Mouse (Mus musculus) MEL (cell line): ENCODE results near the gene Gpn2. TPM values are rescaled to one million over a fixed set of nuclear protein-coding genes. Genes with fewer than 3 reads are reported as not detected.

Source experiments
- DNase-seq: peaks from one replicate; pipeline ENCODE4 v3.0.0; 2011; ENCODE audit warnings: low read depth, low spot score
- H3K27ac ChIP-seq: 2 replicates; pipeline ENCODE4 v1.5.1; 2012; ENCODE audit warnings: low read depth, mild to moderate bottlenecking, control low read depth, low read length, moderate library complexity; ENCODE audit not compliant: control insufficient read depth
- H3K27me3 ChIP-seq, 2 experiments: fragments of 150-350 bp in 1 of 2; sonication (generic) in 1 of 2; 2 replicates each; pipeline ENCODE4 v1.6.1; 2012; ENCODE audit warnings: low read length in 2 of 2, mild to moderate bottlenecking in 2 of 2, improper control_type of control experiment in 1 of 2, moderate library complexity in 1 of 2; ENCODE audit not compliant: insufficient read depth in 2 of 2, control insufficient read depth in 1 of 2
- H3K36me3 ChIP-seq, 2 experiments: 2 replicates each; pipeline ENCODE4 v1.6.1; 2012 to 2014; ENCODE audit warnings: low read length in 2 of 2, improper control_type of control experiment in 1 of 2, inconsistent platforms in 1 of 2, mild to moderate bottlenecking in 1 of 2; ENCODE audit not compliant: insufficient read depth in 2 of 2, control insufficient read depth in 1 of 2
- H3K4me1 ChIP-seq, 2 experiments: fragments of 150-350 bp in 1 of 2; sonication (generic) in 1 of 2; 2 replicates each; pipeline ENCODE4 v1.6.1; 2012; ENCODE audit warnings: low read length in 2 of 2, improper control_type of control experiment in 1 of 2, mild to moderate bottlenecking in 1 of 2; ENCODE audit not compliant: insufficient read depth in 2 of 2, control insufficient read depth in 1 of 2
- H3K4me3 ChIP-seq, 2 experiments: fragments of 150-350 bp in 1 of 2; sonication (generic) in 1 of 2; 2 replicates each; pipeline ENCODE4 v1.5.1; 2012; ENCODE audit warnings: low read depth in 2 of 2, low read length in 2 of 2, mild to moderate bottlenecking in 2 of 2, moderate library complexity in 2 of 2, control low read depth in 1 of 2, improper control_type of control experiment in 1 of 2; ENCODE audit not compliant: control insufficient read depth in 1 of 2, insufficient read depth in 1 of 2
- H3K79me2 ChIP-seq: 2 replicates; pipeline ENCODE4 v1.6.1; 2012; ENCODE audit warnings: mild to moderate bottlenecking, low read length, moderate library complexity; ENCODE audit not compliant: control insufficient read depth, poor library complexity, insufficient read depth
- H3K9ac ChIP-seq: 2 replicates; pipeline ENCODE4 v1.6.1; 2012; ENCODE audit warnings: low read depth, mild to moderate bottlenecking, control low read depth, low read length, moderate library complexity; ENCODE audit not compliant: control insufficient read depth, poor library complexity, severe bottlenecking
- H3K9me3 ChIP-seq: fragments of 150-350 bp; sonication (generic); replicated peaks from 2 replicates; pipeline ENCODE4 v1.6.1; 2012; ENCODE audit warnings: mild to moderate bottlenecking, low read length, improper control_type of control experiment, moderate library complexity; ENCODE audit not compliant: insufficient read depth
- BHLHE40 ChIP-seq: IDR thresholded peaks from 2 replicates; pipeline ENCODE4 v1.6.1; 2012; ENCODE audit warnings: low read depth, mild to moderate bottlenecking, inconsistent platforms, low read length, improper control_type of control experiment, borderline replicate concordance
- ELF1 ChIP-seq: IDR thresholded peaks from 2 replicates; pipeline ENCODE4 v1.6.1; 2014; ENCODE audit warnings: low read depth, mild to moderate bottlenecking, inconsistent platforms, low read length, improper control_type of control experiment, moderate library complexity
- KAT2A ChIP-seq: conservative IDR thresholded peaks from 2 replicates; pipeline ENCODE4 v1.6.1; 2012; ENCODE audit warnings: low read depth, low read length, improper control_type of control experiment, inconsistent platforms
- MAX ChIP-seq: IDR thresholded peaks from 2 replicates; pipeline ENCODE4 v1.6.1; 2011; ENCODE audit warnings: low read length, improper control_type of control experiment
- MAZ ChIP-seq: IDR thresholded peaks from 2 replicates; pipeline ENCODE4 v1.6.1; 2012; ENCODE audit warnings: low read depth, mild to moderate bottlenecking, inconsistent platforms, low read length, improper control_type of control experiment
- MXI1 ChIP-seq: IDR thresholded peaks from 2 replicates; pipeline ENCODE4 v1.6.1; 2011; ENCODE audit warnings: mild to moderate bottlenecking, low read depth, low read length, improper control_type of control experiment
- NELFE ChIP-seq: IDR thresholded peaks from 2 replicates; pipeline ENCODE4 v1.6.1; 2011; ENCODE audit warnings: low read depth, low read length, improper control_type of control experiment
- NRF1 ChIP-seq: IDR thresholded peaks from 2 replicates; pipeline ENCODE4 v1.6.1; 2014; ENCODE audit warnings: low read depth, mild to moderate bottlenecking, inconsistent platforms, low read length, improper control_type of control experiment, moderate library complexity; ENCODE audit not compliant: poor library complexity, insufficient read depth, severe bottlenecking
- POLR2AphosphoS2 ChIP-seq: IDR thresholded peaks from 2 replicates; pipeline ENCODE4 v1.6.1; 2011; ENCODE audit warnings: low read length, improper control_type of control experiment
- POLR2AphosphoS5 ChIP-seq: IDR thresholded peaks from 2 replicates; pipeline ENCODE4 v1.6.1; 2012; ENCODE audit warnings: low read depth, borderline replicate concordance, mild to moderate bottlenecking, inconsistent platforms, low read length, moderate library complexity, mixed read lengths
- RCOR1 ChIP-seq: IDR thresholded peaks from 2 replicates; pipeline ENCODE4 v1.6.1; 2012; ENCODE audit warnings: low read depth, mild to moderate bottlenecking, inconsistent platforms, low read length, improper control_type of control experiment
- TBP ChIP-seq: IDR thresholded peaks from 2 replicates; pipeline ENCODE4 v1.8.0; 2011; ENCODE audit warnings: low read depth, low read length, improper control_type of control experiment
- TCF12 ChIP-seq: IDR thresholded peaks from 2 replicates; pipeline ENCODE4 v1.6.1; 2014; ENCODE audit warnings: low read depth, mild to moderate bottlenecking, inconsistent platforms, low read length, improper control_type of control experiment, moderate library complexity
- UBTF ChIP-seq: IDR thresholded peaks from 2 replicates; pipeline ENCODE4 v1.6.1; 2012; ENCODE audit warnings: low read depth, mild to moderate bottlenecking, inconsistent platforms, low read length, improper control_type of control experiment, moderate library complexity, borderline replicate concordance; ENCODE audit not compliant: insufficient read depth
- USF1 ChIP-seq: IDR thresholded peaks from 2 replicates; pipeline ENCODE4 v1.6.1; 2014; ENCODE audit warnings: low read depth, mild to moderate bottlenecking, inconsistent platforms, low read length, improper control_type of control experiment, moderate library complexity
- USF2 ChIP-seq, 2 experiments: IDR thresholded peaks; 2 replicates each; pipeline ENCODE4 v1.6.1; 2011 to 2012; ENCODE audit warnings: improper control_type of control experiment in 2 of 2, low read length in 2 of 2, borderline replicate concordance in 1 of 2, inconsistent platforms in 1 of 2, low read depth in 1 of 2, mild to moderate bottlenecking in 1 of 2; ENCODE audit not compliant: insufficient read depth in 1 of 2
- ZC3H11A ChIP-seq: IDR thresholded peaks from 2 replicates; pipeline ENCODE4 v1.6.1; 2012; ENCODE audit warnings: low read depth, mild to moderate bottlenecking, inconsistent platforms, low read length, improper control_type of control experiment
- ZKSCAN1 ChIP-seq: IDR thresholded peaks from 2 replicates; pipeline ENCODE4 v1.6.1; 2012; ENCODE audit warnings: low read depth, mild to moderate bottlenecking, inconsistent platforms, low read length, improper control_type of control experiment, moderate library complexity
- ZNF384 ChIP-seq: IDR thresholded peaks from 2 replicates; pipeline ENCODE4 v1.6.1; 2012; ENCODE audit warnings: low read depth, mild to moderate bottlenecking, inconsistent platforms, low read length, improper control_type of control experiment
- polyA plus RNA-seq, 2 experiments: library from polyadenylated mRNA; stranded (reverse) in 1 of 2; unstranded in 1 of 2; fragments of >175 nt in 1 of 2; fragments of >200 nt in 1 of 2; gene quantifications; 2 replicates each; pipeline versions ENCODE4 v1.2.1 to v1.2.4; 2012; ENCODE audit warnings: low replicate concordance in 2 of 2, low read depth in 1 of 2; ENCODE audit not compliant: insufficient read length in 2 of 2, insufficient read depth in 1 of 2, missing spikeins in 1 of 2
- total RNA-seq: library from RNA; depleted of rRNA; stranded (reverse); fragments of 300-350 nt; gene quantifications from 2 replicates; pipeline ENCODE4 v1.2.3, GENCODE M21; 2012

Gene Gpn2
- total and polyA plus RNA-seq, 3 experiments, result 28.6 to 43.3 TPM; not detected in 1

DNA sequence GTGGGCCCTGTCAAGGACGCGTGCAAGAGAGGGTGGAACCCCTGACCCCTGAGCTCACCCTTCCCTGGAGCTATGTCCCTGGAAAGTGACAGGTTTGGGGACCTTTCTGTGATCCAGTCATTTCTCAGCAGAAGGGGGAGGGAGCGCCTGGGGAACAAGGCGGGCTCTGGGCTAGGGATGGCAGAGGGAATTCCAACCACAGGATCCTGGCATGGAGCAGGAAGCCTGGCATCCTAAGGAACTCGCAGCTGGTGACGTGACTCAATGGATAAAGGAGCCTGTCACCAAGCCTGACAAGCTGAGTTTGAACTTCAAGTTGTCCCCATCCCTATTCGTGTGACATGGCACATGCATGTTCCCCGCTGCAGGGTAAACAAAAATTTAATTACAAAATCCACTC is 28.9 kb downstream of the Gpn2 start:
- H3K9ac ChIP-seq, result no peak overlapping the region
- no peak overlapping the region for H3K4me3 ChIP-seq
- H3K27me3 ChIP-seq, result no peaks in the 10 kb centered on the region
- H3K4me1 ChIP-seq, result no peaks in the 10 kb centered on the region
- no peaks in the 10 kb centered on the region for H3K9me3 ChIP-seq
- H3K27ac ChIP-seq, result no peak overlapping the region
- no peaks in the 10 kb centered on the region for H3K79me2 ChIP-seq
- TF ChIP-seq MXI1, result no peak
- TF ChIP-seq BHLHE40, result no peak
- TF ChIP-seq USF2 (IDR thresholded peaks at IDR 0.05; ENCODE audit: borderline replicate concordance in 1 of 2, insufficient read depth in 1 of 2, low read depth in 1 of 2, low read length in 2 of 2), result no peak
- TF ChIP-seq RCOR1, result no peak
- no peak for TF ChIP-seq ZNF384
- no peak for TF ChIP-seq ELF1
- TF ChIP-seq NRF1, result no peak
- TF ChIP-seq USF1, result no peak
- no peak for TF ChIP-seq MAZ
- no peak for TF ChIP-seq TCF12
- TF ChIP-seq ZKSCAN1, result no peak
- no peak for DNase-seq
- no peaks in the 10 kb centered on the region for H3K36me3 ChIP-seq

DNA sequence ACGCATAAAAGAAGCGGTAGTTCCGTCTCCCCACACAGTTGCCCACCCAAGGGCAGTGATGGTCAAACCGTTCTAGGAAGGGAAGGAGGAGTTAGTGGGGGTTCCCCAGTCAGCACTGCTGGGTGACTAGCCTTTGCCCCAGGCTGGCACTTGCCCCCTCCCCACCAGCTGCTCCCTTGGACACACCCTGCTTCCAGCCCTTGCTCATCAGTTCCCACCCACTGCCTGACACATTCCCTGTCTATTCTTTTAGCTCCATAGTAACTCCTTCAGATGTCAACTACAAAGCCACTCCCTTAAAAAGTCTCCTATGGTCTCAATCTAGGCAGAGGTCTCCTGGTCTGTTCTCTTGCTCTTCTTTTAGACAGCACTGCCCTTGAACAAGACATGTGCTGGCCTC is 29.7 kb downstream of the Gpn2 start:
- Histone ChIP-seq H3K27ac (no peak overlapping the region), H3K9me3 (no peaks in the 10 kb centered on the region), H3K27me3 (no peaks in the 10 kb centered on the region), H3K9ac (no peak overlapping the region), H3K4me3 (no peak overlapping the region), H3K36me3 (no peaks in the 10 kb centered on the region), H3K4me1 (no peaks in the 10 kb centered on the region), H3K79me2 (no peaks in the 10 kb centered on the region)
- no peak for DNase-seq
- no peak for TF ChIP-seq KAT2A
- TF ChIP-seq USF2 (IDR thresholded peaks at IDR 0.05; ENCODE audit: borderline replicate concordance in 1 of 2, insufficient read depth in 1 of 2, low read depth in 1 of 2, low read length in 2 of 2), result no peak
- TF ChIP-seq USF1, result no peak
- no peak for TF ChIP-seq ZC3H11A
- TF ChIP-seq POLR2AphosphoS5, result no peak
- no peak for TF ChIP-seq UBTF
- no peak for TF ChIP-seq NELFE
- TF ChIP-seq POLR2AphosphoS2, result no peak
- TF ChIP-seq MAX, result no peak
- TF ChIP-seq TBP, result no peak
- TF ChIP-seq BHLHE40, result no peak
